Mouse (Mus musculus) embryonic facial prominence, embryonic 11.5 days (tissue): ENCODE measurements around the gene Mrpl51. TPM values are rescaled to one million over a fixed set of nuclear protein-coding genes. Genes with fewer than 3 reads are reported as not detected.
"Not testable (repeated sequence)": the region's sequence is repeated elsewhere in the genome, so short reads cannot be mapped to it uniquely, and the experiment has no call there.

Experiments used
- ATAC-seq: fragments of 200-750 bp; cut with Nextera tagmentation; replicated peaks from 2 replicates; pipeline ENCODE4 v1.8.0; 2017; ENCODE audit warnings: low read depth; ENCODE audit not compliant: insufficient number of reproducible peaks, low FRiP score, low TSS enrichment
- DNase-seq: peaks from one replicate; pipeline ENCODE4 v3.0.0-alpha.2; 2015; ENCODE audit warnings: low spot score
- H3K27ac ChIP-seq: fragments of 300-500 bp; sonication (generic); replicated peaks from 2 replicates; pipeline ENCODE4 v1.5.1; 2014; ENCODE audit warnings: mild to moderate bottlenecking, low read depth, low read length, control low read depth
- H3K27me3 ChIP-seq: fragments of 300-500 bp; sonication (generic); 2 replicates; pipeline ENCODE4 v1.6.1; 2014; ENCODE audit warnings: mild to moderate bottlenecking, low read length, moderate library complexity, mixed read lengths; ENCODE audit not compliant: control insufficient read depth, insufficient read depth
- H3K36me3 ChIP-seq: fragments of 300-500 bp; sonication (generic); replicated peaks from 2 replicates; pipeline ENCODE4 v1.6.1; 2014; ENCODE audit warnings: low read depth, mild to moderate bottlenecking, low read length, moderate library complexity, mixed read lengths; ENCODE audit not compliant: control insufficient read depth, insufficient read depth
- H3K4me1 ChIP-seq: fragments of 300-500 bp; sonication (generic); 2 replicates; pipeline ENCODE4 v1.6.1; 2014; ENCODE audit warnings: low read length, mixed read lengths; ENCODE audit not compliant: control insufficient read depth, insufficient read depth
- H3K4me2 ChIP-seq: fragments of 300-500 bp; sonication (generic); 2 replicates; pipeline ENCODE4 v1.6.1; 2014; ENCODE audit warnings: low read depth, mild to moderate bottlenecking, control low read depth, low read length, moderate library complexity
- H3K4me3 ChIP-seq: fragments of 300-500 bp; sonication (generic); 2 replicates; pipeline ENCODE4 v1.5.1; 2014; ENCODE audit warnings: low read depth, low read length, control low read depth
- H3K9ac ChIP-seq: fragments of 300-500 bp; sonication (generic); replicated peaks from 2 replicates; pipeline ENCODE4 v1.6.1; 2014; ENCODE audit warnings: mild to moderate bottlenecking, control low read depth, low read length
- H3K9me3 ChIP-seq: fragments of 300-500 bp; sonication (generic); replicated peaks from 2 replicates; pipeline ENCODE4 v1.6.1; 2016; ENCODE audit warnings: mild to moderate bottlenecking, low read length, inconsistent platforms, mixed read lengths; ENCODE audit not compliant: control insufficient read depth
- WGBS: fragments of 180-500 bp; shearing (Covaris S2); extraction: QIAGEN DNeasy Blood & Tissue Kit; methylation state at CpG from one replicate; pipeline ENCODE4 v1.1.7; 2014; 5-methylcytosine and 5-hydroxymethylcytosine counted together
- polyA plus RNA-seq: library from polyadenylated mRNA; unstranded; fragments of >200 nt; fragmentation: Nextera tagmentation; extraction: Ambion mirVana; gene quantifications from 2 replicates; pipeline ENCODE4 v1.2.1, GENCODE M21; 2014

Gene Mrpl51
- polyA plus RNA-seq, 1 experiment from 2014 or later = 205 TPM

DNA sequence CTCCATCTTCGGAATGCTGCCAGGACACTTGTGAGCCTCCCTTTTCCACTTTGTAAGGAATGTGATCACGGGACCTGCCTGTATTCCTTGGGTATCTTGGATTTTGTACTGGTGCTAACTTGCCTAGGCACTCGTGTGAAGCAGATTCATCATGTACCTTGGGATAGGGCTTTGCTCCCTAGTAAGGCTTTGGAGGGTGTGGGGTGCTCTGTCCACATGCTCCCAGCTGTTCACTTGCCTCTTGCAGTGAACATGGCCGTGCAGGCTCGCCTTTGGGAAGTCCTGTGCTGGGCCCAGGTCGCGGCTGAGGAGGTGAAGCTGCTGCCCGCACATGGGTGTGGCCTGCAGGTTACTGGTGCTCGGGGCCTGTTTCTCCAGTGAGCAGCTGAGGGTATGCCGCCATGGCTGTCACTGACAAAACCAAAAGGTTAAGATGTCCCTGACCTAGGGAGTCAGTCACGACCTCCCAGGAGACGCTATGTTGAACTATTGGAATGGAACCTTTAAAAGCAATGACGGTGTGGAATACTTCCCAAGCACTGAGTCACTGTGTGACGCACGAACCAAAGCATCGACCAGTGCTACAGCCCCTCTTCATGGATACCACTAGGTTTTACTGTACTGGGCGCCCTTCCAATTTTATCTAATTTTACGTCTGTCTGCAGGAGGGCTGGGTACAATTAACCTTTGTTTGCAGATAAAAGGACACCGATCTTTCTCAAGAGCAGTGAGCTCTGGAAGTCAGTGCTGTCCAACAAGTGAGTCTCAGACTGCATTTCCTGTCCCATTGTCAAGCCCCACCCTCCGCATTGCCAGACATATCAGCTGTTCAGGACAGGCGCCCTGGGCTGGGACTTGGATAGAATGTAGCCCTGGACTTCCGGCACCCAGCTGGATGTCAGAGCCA lies 30.5 kb upstream of the Mrpl51 start:
- WGBS = 13% methylated on average over 22 of the region's 22 CpGs
- H3K4me3 ChIP-seq = no peak overlapping the region
- H3K9ac ChIP-seq = 0 out of 2 replicates have a peak overlapping the region, but pooled peaks have one; percentile 6
- no peaks in the 10 kb centered on the region for H3K9me3 ChIP-seq
- DNase-seq (peak; percentile 66), ATAC-seq (no peak)
- no peaks in the 10 kb centered on the region; the same call in 1 of the 2 replicates for H3K36me3 ChIP-seq
- peaks cover 2% of the 10 kb centered on the region for H3K4me1 ChIP-seq
- no peak overlapping the region for H3K4me2 ChIP-seq
- 0 out of 2 replicates have a peak overlapping the region, but pooled peaks have one; percentile 20 for H3K27ac ChIP-seq
- H3K27me3 ChIP-seq = no peaks in the 10 kb centered on the region

DNA sequence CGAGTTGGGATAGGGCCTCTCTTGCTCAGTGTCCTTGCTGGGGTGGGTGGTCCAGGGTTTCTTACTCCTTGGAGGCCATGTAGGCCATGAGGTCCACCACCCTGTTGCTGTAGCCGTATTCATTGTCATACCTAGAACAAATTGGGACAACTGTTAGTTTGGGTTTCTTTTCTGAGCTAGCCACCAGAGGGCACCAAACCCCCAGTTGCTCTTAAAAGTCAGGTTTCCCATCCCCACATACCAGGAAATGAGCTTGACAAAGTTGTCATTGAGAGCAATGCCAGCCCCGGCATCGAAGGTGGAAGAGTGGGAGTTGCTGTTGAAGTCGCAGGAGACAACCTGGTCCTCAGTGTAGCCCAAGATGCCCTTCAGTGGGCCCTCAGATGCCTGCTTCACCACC lies 29.6 kb upstream of the Mrpl51 start:
- H3K9ac ChIP-seq, H3K9me3 ChIP-seq, H3K4me2 ChIP-seq, ATAC-seq, H3K27ac ChIP-seq, H3K27me3 ChIP-seq, H3K4me1 ChIP-seq, H3K36me3 ChIP-seq, H3K4me3 ChIP-seq: not testable (repeated sequence)
- DNase-seq = peak; percentile 77
- 14% methylated on average over 3 of the region's 5 CpGs for WGBS

DNA sequence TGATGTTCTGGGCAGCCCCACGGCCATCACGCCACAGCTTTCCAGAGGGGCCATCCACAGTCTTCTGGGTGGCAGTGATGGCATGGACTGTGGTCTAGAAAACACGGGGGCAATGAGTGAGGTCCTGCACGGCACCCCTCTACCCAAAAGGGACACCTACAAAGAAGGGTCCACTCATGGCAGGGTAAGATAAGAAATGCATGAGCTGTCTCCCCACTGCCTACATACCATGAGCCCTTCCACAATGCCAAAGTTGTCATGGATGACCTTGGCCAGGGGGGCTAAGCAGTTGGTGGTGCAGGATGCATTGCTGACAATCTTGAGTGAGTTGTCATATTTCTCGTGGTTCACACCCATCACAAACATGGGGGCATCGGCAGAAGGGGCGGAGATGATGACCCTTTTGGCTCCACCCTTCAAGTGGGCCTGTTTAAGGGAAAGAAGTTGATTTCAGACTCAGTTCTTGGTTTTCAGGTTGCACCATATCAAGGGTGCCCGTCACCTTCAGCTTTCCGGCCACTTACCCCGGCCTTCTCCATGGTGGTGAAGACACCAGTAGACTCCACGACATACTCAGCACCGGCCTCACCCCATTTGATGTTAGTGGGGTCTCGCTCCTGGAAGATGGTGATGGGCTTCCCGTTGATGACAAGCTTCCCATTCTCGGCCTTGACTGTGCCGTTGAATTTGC lies 28.8 kb upstream of the Mrpl51 start:
- not testable (repeated sequence) for H3K36me3 ChIP-seq, H3K9ac ChIP-seq, DNase-seq, ATAC-seq, H3K27me3 ChIP-seq, H3K27ac ChIP-seq, H3K9me3 ChIP-seq, H3K4me2 ChIP-seq, H3K4me3 ChIP-seq
- peaks cover 12% of the 10 kb centered on the region for H3K4me1 ChIP-seq
- 80% methylated on average over 9 of the region's 16 CpGs for WGBS

DNA sequence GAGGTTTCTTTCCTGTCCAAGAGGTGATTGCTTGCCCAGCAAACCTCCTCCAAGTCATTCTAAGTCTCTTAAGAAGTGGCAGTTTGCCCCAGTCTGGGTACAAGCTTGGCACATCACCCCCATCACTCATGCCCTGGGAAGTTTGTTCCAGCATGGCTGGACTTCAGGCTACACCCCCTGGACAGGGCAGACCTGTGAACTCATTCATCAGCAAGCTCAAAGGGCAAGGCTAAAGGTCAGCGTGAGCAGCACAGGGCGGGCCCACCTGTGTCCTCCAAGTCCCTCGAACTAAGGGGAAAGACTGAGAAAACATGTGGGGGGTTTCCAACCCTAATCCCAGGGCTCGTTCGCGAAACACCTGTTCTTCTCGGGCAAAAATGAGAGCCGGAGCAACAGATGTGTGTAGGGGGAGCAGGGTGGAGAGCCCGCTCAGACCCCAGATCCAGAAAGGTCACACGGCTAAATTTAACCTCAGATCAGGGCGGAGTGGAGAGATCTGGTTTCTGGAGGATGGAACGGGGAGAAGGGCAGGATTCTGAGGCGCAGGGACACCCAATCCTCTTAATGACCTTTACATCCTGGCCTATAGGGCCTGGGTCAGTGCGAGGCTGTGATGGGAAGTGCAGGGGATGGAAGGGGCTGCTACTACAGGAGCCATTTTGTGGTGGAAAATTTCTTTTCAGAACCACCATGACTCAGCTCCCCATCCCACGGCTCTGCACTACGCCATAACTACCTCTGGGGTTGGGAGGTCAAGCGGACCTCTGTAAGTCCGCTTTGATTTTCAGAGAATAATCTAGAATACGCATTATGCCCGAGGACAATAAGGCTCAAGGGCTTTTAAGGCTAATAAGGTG lies 27.6 kb upstream of the Mrpl51 start:
- H3K36me3 ChIP-seq = peaks cover 9% of the 10 kb centered on the region
- peak; percentile 51 for DNase-seq

DNA sequence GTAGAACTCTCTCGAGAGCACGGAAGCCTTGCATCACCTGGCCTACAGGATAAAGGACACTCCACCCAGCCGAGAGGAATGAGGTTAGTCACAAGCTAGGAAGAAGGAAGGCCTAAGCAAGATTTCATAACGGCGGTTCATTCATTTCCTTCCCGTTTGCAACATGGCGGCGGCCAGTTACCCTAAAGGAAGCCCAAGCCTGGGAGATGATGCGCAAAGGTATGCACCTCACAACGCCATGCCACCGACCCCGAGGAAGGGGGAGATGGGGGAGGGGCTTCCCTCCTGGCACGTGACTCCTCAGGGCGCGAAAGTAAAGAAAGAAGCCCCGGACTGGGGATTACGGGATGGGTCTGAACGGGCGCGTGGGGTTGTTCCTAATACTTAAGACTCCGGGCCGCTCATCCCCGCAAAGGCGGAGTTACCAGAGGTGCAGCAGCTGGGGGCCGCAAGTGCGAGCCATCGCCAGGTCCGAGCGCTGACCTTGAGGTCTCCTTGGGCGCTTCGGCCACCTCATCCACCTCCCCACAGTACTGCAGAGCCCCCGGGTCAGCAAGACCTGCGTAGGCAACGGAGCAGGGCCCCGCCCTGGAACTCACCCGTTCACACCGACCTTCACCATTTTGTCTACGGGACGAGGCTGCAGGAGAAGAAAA lies 26.8 kb upstream of the Mrpl51 start:
- ATAC-seq = peak; percentile 14
- H3K9ac ChIP-seq = peak overlapping the region; percentile 98
- peak overlapping the region; percentile 83 for H3K4me2 ChIP-seq
- no peaks in the 10 kb centered on the region for H3K27me3 ChIP-seq
- under 1% methylated on average over 39 of the region's 39 CpGs for WGBS
- peaks cover 13% of the 10 kb centered on the region for H3K4me1 ChIP-seq
- peak overlapping the region; percentile 87 for H3K27ac ChIP-seq
- peak; percentile 89 for DNase-seq
- H3K4me3 ChIP-seq = peak overlapping the region; percentile 90
- no peaks in the 10 kb centered on the region for H3K9me3 ChIP-seq
- peaks cover 14% of the 10 kb centered on the region for H3K36me3 ChIP-seq

More for the DNA sequence above, 27.6 kb upstream of the Mrpl51 start:
- no peak for ATAC-seq
- peak overlapping the region; percentile 83 for H3K4me2 ChIP-seq
- H3K9ac ChIP-seq = peak overlapping the region; percentile 98
- H3K4me3 ChIP-seq = peak overlapping the region; percentile 90
- H3K9me3 ChIP-seq = no peaks in the 10 kb centered on the region
- H3K4me1 ChIP-seq = peaks cover 13% of the 10 kb centered on the region
- peak overlapping the region; percentile 87 for H3K27ac ChIP-seq
- no peaks in the 10 kb centered on the region for H3K27me3 ChIP-seq
- 2% methylated on average over 20 of the region's 20 CpGs for WGBS

DNA sequence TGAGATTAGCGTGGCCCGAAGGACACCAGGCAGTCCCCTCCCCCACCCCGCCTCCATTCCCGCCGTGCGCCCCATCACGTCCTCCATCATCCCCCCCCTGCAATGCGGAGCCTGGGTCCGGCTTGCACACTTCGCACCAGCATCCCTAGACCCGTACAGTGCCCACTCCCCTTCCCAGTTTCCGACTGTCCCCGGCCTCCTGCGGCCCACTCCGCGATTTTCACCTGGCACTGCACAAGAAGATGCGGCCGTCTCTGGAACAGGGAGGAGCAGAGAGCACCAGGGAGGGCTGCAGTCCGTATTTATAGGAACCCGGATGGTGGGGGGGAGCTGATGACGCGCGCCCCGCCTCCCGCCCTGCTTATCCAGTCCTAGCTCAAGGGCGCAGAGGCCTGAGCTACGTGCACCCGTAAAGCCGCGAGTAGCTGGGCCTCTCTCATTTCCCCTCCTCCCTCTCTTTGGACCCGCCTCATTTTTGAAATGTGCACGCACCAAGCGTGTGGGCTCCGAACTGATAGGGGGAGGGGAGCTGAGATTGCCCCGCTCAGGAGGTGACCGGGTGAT lies 26.2 kb upstream of the Mrpl51 start:
- H3K9me3 ChIP-seq = no peaks in the 10 kb centered on the region
- H3K27ac ChIP-seq = peak overlapping the region; percentile 87
- H3K9ac ChIP-seq = peak overlapping the region; percentile 98
- DNase-seq (peak; percentile 97), ATAC-seq (peak; percentile 93)
- H3K4me3 ChIP-seq = peak overlapping the region; percentile 90
- peak overlapping the region; percentile 83 for H3K4me2 ChIP-seq
- WGBS = 0% methylated on average over 36 of the region's 36 CpGs
- peaks cover 13% of the 10 kb centered on the region for H3K4me1 ChIP-seq
- peaks cover 20% of the 10 kb centered on the region for H3K36me3 ChIP-seq
- no peaks in the 10 kb centered on the region for H3K27me3 ChIP-seq
